Mouse (Mus musculus) limb, embryonic 14.5 days (tissue): ENCODE data around the gene Tmem132b. TPM values are rescaled to one million over a fixed set of nuclear protein-coding genes. Genes with fewer than 3 reads are reported as not detected.

Experiments
- ATAC-seq: fragments of 200-750 bp; cut with Nextera tagmentation; 2 replicates; pipeline ENCODE4 v1.8.0; 2017; ENCODE audit warnings: low read depth, moderate number of reproducible peaks, moderate TSS enrichment; ENCODE audit not compliant: low FRiP score
- DNase-seq: peaks from one replicate; pipeline ENCODE4 v3.0.0-alpha.2; 2015; ENCODE audit warnings: low spot score
- H3K27ac ChIP-seq: fragments of 300-500 bp; sonication (generic); replicated peaks from 2 replicates; pipeline ENCODE4 v1.5.1; 2014; ENCODE audit warnings: low read depth, mild to moderate bottlenecking, low read length, moderate library complexity, mixed read lengths
- H3K27me3 ChIP-seq: fragments of 300-500 bp; sonication (generic); 2 replicates; pipeline ENCODE4 v1.6.1; 2014; ENCODE audit warnings: low read length, mixed read lengths; ENCODE audit not compliant: control insufficient read depth, insufficient read depth
- H3K36me3 ChIP-seq: fragments of 300-500 bp; sonication (generic); 2 replicates; pipeline ENCODE4 v1.6.1; 2014; ENCODE audit warnings: mild to moderate bottlenecking, low read length, moderate library complexity, mixed read lengths; ENCODE audit not compliant: control insufficient read depth, insufficient read depth
- H3K4me1 ChIP-seq: fragments of 300-500 bp; sonication (generic); 2 replicates; pipeline ENCODE4 v1.6.1; 2014; ENCODE audit warnings: antibody characterized with exemption, low read length, mixed read lengths; ENCODE audit not compliant: control insufficient read depth, insufficient read depth
- H3K4me2 ChIP-seq: fragments of 300-500 bp; sonication (generic); replicated peaks from 2 replicates; pipeline ENCODE4 v1.6.1; 2014; ENCODE audit warnings: low read depth, mild to moderate bottlenecking, low read length, moderate library complexity; ENCODE audit not compliant: severe bottlenecking
- H3K4me3 ChIP-seq: fragments of 300-500 bp; sonication (generic); replicated peaks from 2 replicates; pipeline ENCODE4 v1.5.1; 2014; ENCODE audit warnings: low read length
- H3K9ac ChIP-seq: fragments of 300-500 bp; sonication (generic); 2 replicates; pipeline ENCODE4 v1.6.1; 2014; ENCODE audit warnings: mild to moderate bottlenecking, low read depth, low read length, moderate library complexity; ENCODE audit not compliant: severe bottlenecking
- H3K9me3 ChIP-seq: fragments of 300-500 bp; sonication (generic); 2 replicates; pipeline ENCODE4 v1.6.1; 2016; ENCODE audit warnings: low read length; ENCODE audit not compliant: control insufficient read depth
- POLR2A ChIP-seq: fragments of 200-500 bp; IDR thresholded peaks from 2 replicates; pipeline ENCODE4 v1.8.0; 2012; ENCODE audit warnings: inconsistent platforms, mild to moderate bottlenecking, moderate library complexity, borderline replicate concordance; ENCODE audit not compliant: insufficient read depth, insufficient read length; ENCODE audit errors: extremely low read depth
- WGBS: fragments of 180-500 bp; shearing (Covaris S2); extraction: QIAGEN DNeasy Blood & Tissue Kit; methylation state at CpG from one replicate; pipeline ENCODE4 v1.1.7; 2014; 5-methylcytosine and 5-hydroxymethylcytosine counted together
- polyA plus RNA-seq, 2 experiments: library from polyadenylated mRNA; depleted of rRNA in 1 of 2; stranded (reverse) in 1 of 2; unstranded in 1 of 2; fragments of >200 nt; fragmentation: Nextera tagmentation in 1 of 2; extraction: Ambion mirVana in 1 of 2; gene quantifications; 2 replicates each; pipeline versions ENCODE4 v1.2.1 to v1.2.3; 2012 to 2014

Gene Tmem132b
- polyA plus RNA-seq, 2 experiments: 0.28 to 0.36 TPM

- ATAC-seq (no peak), DNase-seq (no peak)
- Histone ChIP-seq H3K27me3 (no peaks in the 10 kb centered on the region), H3K4me3 (no peak overlapping the region), H3K9me3 (no peaks in the 10 kb centered on the region; the same call in 1 of the 2 replicates), H3K27ac (no peak overlapping the region), H3K9ac (no peak overlapping the region), H3K36me3 (no peaks in the 10 kb centered on the region), H3K4me1 (no peaks in the 10 kb centered on the region), H3K4me2 (no peak overlapping the region)
- 91% methylated on average over 4 of the region's 4 CpGs for WGBS
- no peak for TF ChIP-seq POLR2A
Observed at GRCm38 (mm10) chr5:125772238-125772637, 240.7 kb downstream of the Tmem132b start.

DNA sequence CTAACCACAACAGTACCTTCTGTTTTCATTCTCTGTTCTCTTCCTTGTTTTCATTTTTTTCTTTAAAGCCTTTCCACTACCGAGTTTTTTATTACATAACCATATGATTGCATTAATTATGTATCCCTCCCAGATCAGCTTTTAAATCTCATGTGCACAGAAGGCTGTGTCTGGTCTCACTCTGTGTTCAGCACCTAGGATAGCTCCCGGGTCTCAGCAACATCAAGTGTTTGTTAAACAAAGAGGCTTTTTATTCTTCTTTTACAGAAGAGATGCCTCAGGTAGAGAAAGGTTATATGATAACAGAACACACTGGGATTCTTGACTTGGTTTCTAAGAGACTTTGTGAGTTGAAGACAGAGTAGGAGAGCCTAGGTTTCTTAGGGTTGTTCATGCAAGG lies 241.2 kb downstream of the Tmem132b start:
- Histone ChIP-seq H3K36me3 (no peaks in the 10 kb centered on the region), H3K4me1 (no peaks in the 10 kb centered on the region), H3K4me2 (no peak overlapping the region), H3K27ac (no peak overlapping the region), H3K9me3 (no peaks in the 10 kb centered on the region; the same call in 1 of the 2 replicates), H3K4me3 (no peak overlapping the region), H3K27me3 (no peaks in the 10 kb centered on the region), H3K9ac (no peak overlapping the region)
- DNase-seq (no peak), ATAC-seq (no peak)
- no peak for TF ChIP-seq POLR2A
- WGBS: 45% methylated on average over 2 of the region's 2 CpGs

GRCm38 (mm10) chr5:125780332-125780731 lies 248.8 kb downstream of the Tmem132b start:
- H3K4me1 ChIP-seq: no peaks in the 10 kb centered on the region
- no peak for DNase-seq
- no peak for ATAC-seq
- no peak overlapping the region for H3K27ac ChIP-seq
- H3K27me3 ChIP-seq: no peaks in the 10 kb centered on the region
- no peak overlapping the region for H3K4me3 ChIP-seq
- no peak overlapping the region for H3K4me2 ChIP-seq
- no peaks in the 10 kb centered on the region for H3K36me3 ChIP-seq
- 100% methylated on average over 1 of the region's 1 CpGs for WGBS
- TF ChIP-seq POLR2A: no peak
- H3K9me3 ChIP-seq: no peaks in the 10 kb centered on the region
- no peak overlapping the region for H3K9ac ChIP-seq

- Histone ChIP-seq H3K27me3 (no peaks in the 10 kb centered on the region), H3K9ac (no peak overlapping the region), H3K9me3 (no peaks in the 10 kb centered on the region), H3K36me3 (no peaks in the 10 kb centered on the region), H3K4me2 (no peak overlapping the region), H3K27ac (no peak overlapping the region), H3K4me1 (no peaks in the 10 kb centered on the region), H3K4me3 (no peak overlapping the region)
- ATAC-seq (no peak), DNase-seq (no peak)
- 95% methylated on average over 1 of the region's 1 CpGs for WGBS
- no peak for TF ChIP-seq POLR2A
Observed at GRCm38 (mm10) chr5:125792643-125793042, 261.1 kb downstream of the Tmem132b start.

DNA sequence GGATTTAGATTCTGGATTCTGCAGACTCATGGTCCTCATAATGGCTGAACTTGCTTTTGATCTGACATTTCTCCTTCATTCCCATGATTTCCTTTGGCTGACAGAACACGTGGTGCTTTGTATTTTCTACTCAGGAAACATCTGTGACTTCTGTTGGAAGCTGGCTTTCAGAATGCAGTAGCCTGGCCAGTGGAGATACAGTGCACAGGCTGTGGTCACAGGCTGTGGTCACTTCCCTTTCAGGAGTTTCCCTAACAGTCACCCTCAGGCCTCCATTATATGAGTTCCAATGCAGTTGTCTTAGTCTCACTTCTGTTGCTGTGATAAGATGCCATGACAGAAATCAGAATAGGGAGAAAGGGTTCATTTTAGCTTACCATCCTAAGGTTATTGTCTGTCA lies 262.7 kb downstream of the Tmem132b start:
- no peak for DNase-seq
- no peak for ATAC-seq
- 48% methylated on average over 1 of the region's 1 CpGs for WGBS
- no peak overlapping the region for H3K4me2 ChIP-seq
- no peaks in the 10 kb centered on the region for H3K36me3 ChIP-seq
- H3K27me3 ChIP-seq: no peaks in the 10 kb centered on the region
- H3K4me3 ChIP-seq: no peak overlapping the region
- no peak for TF ChIP-seq POLR2A
- H3K9me3 ChIP-seq: no peaks in the 10 kb centered on the region
- no peak overlapping the region for H3K9ac ChIP-seq
- no peaks in the 10 kb centered on the region for H3K4me1 ChIP-seq
- H3K27ac ChIP-seq: no peak overlapping the region

DNA sequence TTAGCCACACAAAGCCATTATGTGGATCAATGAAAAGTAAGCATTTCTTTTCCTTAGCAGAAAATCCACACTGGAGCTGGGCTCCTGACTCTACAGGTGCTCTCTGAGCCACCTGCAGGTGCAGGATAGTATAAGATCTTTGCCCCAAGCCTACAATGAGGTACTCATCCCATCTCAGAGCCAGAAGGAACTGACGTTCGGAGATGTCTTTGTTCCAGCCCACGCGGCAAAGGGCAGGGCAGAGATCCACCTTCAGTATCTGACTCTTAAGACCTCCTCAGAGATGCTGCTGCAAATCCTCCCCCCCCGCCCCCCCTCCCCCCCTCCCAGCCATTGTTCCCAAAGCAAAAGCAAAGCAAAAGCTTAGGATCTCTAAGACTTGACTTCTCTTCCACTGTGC lies 268.0 kb downstream of the Tmem132b start:
- WGBS: 51% methylated on average over 5 of the region's 5 CpGs
- Histone ChIP-seq H3K36me3 (no peaks in the 10 kb centered on the region), H3K9me3 (no peaks in the 10 kb centered on the region), H3K4me2 (no peak overlapping the region), H3K27me3 (no peaks in the 10 kb centered on the region), H3K4me1 (no peaks in the 10 kb centered on the region), H3K4me3 (no peak overlapping the region), H3K27ac (no peak overlapping the region), H3K9ac (no peak overlapping the region)
- no peak for ATAC-seq
- no peak for TF ChIP-seq POLR2A
- DNase-seq: no peak
